Mouse (Mus musculus): Measurements from ENCODE around the gene Rhbdf2. TPM values are rescaled to one million over a fixed set of nuclear protein-coding genes. Genes with fewer than 3 reads are reported as not detected.
A peak's percentile ranks its signal among the peaks of the same experiment; 100 is the strongest.

The Rhbdf2 gene
- total and polyA plus RNA-seq, 3 experiments = 6.4 to 13.7 TPM; not detected in 1

GRCm38 (mm10) chr11:116672595-116672994 lies 45.8 kb upstream of the Rhbdf2 start (continued):
- TF ChIP-seq MXI1 (IDR thresholded peaks at IDR 0.05; ENCODE audit: low read depth, low read length) (peak; percentile 50; the same call in 1 of the 2 replicates), CHD2 (IDR thresholded peaks at IDR 0.05; ENCODE audit: low read length) (no peak), TBP (IDR thresholded peaks at IDR 0.05; ENCODE audit: low read depth, low read length) (peak; percentile 66), CTCF (IDR thresholded peaks at IDR 0.05 in 2 of 3, conservative IDR thresholded peaks at IDR 0.05 in 1 of 3; ENCODE audit: control insufficient read depth in 1 of 3, insufficient read depth in 1 of 3, low read depth in 2 of 3, low read length in 3 of 3, poor library complexity in 1 of 3, severe bottlenecking in 1 of 3) (no peak), CHD1 (IDR thresholded peaks at IDR 0.05; ENCODE audit: low read depth, low read length) (no peak; the same call in 1 of the 2 replicates), MAFK (IDR thresholded peaks at IDR 0.05; ENCODE audit: borderline replicate concordance, low read depth, low read length) (no peak), SMC3 (IDR thresholded peaks at IDR 0.05; ENCODE audit: low read depth, low read length) (no peak), ZKSCAN1 (IDR thresholded peaks at IDR 0.05; ENCODE audit: low read depth, low read length) (no peak), BHLHE40 (IDR thresholded peaks at IDR 0.05; ENCODE audit: borderline replicate concordance, low read depth, low read length) (no peak), GATA1 (IDR thresholded peaks at IDR 0.05; ENCODE audit: low read depth, low read length) (no peak), ETS1 (IDR thresholded peaks at IDR 0.05; ENCODE audit: low read depth, low read length) (no peak), RAD21 (IDR thresholded peaks at IDR 0.05; ENCODE audit: low read depth, low read length) (no peak), TCF12 (IDR thresholded peaks at IDR 0.05; ENCODE audit: low read depth, low read length) (no peak), KAT2A (conservative IDR thresholded peaks at IDR 0.05; ENCODE audit: low read depth, low read length) (no peak), E2F4 (IDR thresholded peaks at IDR 0.05; ENCODE audit: borderline replicate concordance, low read depth, low read length) (no peak)

- peak overlapping the region; percentile 80 for H3K27ac ChIP-seq (ENCODE audit: control insufficient read depth, low read depth, low read length)
- peaks cover 35% of the 10 kb centered on the region for H3K79me2 ChIP-seq (ENCODE audit: control insufficient read depth, insufficient read depth, low read length, poor library complexity)
- peak; percentile 53 for DNase-seq (ENCODE audit: low read depth, low spot score)
- H3K4me1 ChIP-seq (ENCODE audit: control insufficient read depth in 1 of 2, insufficient read depth in 2 of 2, low read length in 2 of 2) = peaks cover 2 to 27% of the 10 kb centered on the region in 2 experiments
- TF ChIP-seq E2F4 (IDR thresholded peaks at IDR 0.05; ENCODE audit: borderline replicate concordance, low read depth, low read length) (no peak; the same call in 1 of the 2 replicates), TBP (IDR thresholded peaks at IDR 0.05; ENCODE audit: low read depth, low read length) (no peak), SIN3A (IDR thresholded peaks at IDR 0.05; ENCODE audit: low read length) (peak; percentile 94), MYC (IDR thresholded peaks at IDR 0.05; ENCODE audit: low read depth, low read length) (peak; percentile 87), POLR2A (IDR thresholded peaks at IDR 0.05; ENCODE audit: control insufficient read depth in 1 of 2, insufficient read depth in 1 of 2, low read depth in 1 of 2, low read length in 2 of 2, poor library complexity in 1 of 2) (peak in 1 of 2 experiments; percentile 64; a peak in 2 of 4 replicates), EP300 (IDR thresholded peaks at IDR 0.05; ENCODE audit: low read depth in 1 of 2, low read length in 2 of 2) (no peak), MEF2A (IDR thresholded peaks at IDR 0.05; ENCODE audit: extremely low read depth, insufficient replicate concordance, low read depth, low read length, poor library complexity, severe bottlenecking) (no peak), GABPA (IDR thresholded peaks at IDR 0.05; ENCODE audit: low read depth, low read length) (no peak), ZMIZ1 (IDR thresholded peaks at IDR 0.05; ENCODE audit: low read depth, low read length) (0 out of 2 replicates have a peak, but pooled peaks have one; percentile 41), CHD1 (IDR thresholded peaks at IDR 0.05; ENCODE audit: low read depth, low read length) (peak; percentile 98; the same call in 1 of the 2 replicates), MAX (IDR thresholded peaks at IDR 0.05; ENCODE audit: low read length) (peak; percentile 98), CHD2 (IDR thresholded peaks at IDR 0.05; ENCODE audit: low read length) (no peak), UBTF (IDR thresholded peaks at IDR 0.05; ENCODE audit: borderline replicate concordance, insufficient read depth, low read depth, low read length) (no peak), HCFC1 (IDR thresholded peaks at IDR 0.05; ENCODE audit: low read depth, low read length) (no peak), POLR2AphosphoS2 (IDR thresholded peaks at IDR 0.05; ENCODE audit: low read length) (peak; percentile 97), BHLHE40 (IDR thresholded peaks at IDR 0.05; ENCODE audit: borderline replicate concordance, low read depth, low read length) (no peak), ELF1 (IDR thresholded peaks at IDR 0.05; ENCODE audit: low read depth, low read length) (no peak), MXI1 (IDR thresholded peaks at IDR 0.05; ENCODE audit: low read depth, low read length) (peak; percentile 93), USF2 (IDR thresholded peaks at IDR 0.05; ENCODE audit: borderline replicate concordance in 1 of 2, insufficient read depth in 1 of 2, low read depth in 1 of 2, low read length in 2 of 2) (no peak), POLR2AphosphoS5 (IDR thresholded peaks at IDR 0.05; ENCODE audit: borderline replicate concordance, low read depth, low read length) (no peak; the same call in 1 of the 2 replicates), ZC3H11A (IDR thresholded peaks at IDR 0.05; ENCODE audit: low read depth, low read length) (no peak), RCOR1 (IDR thresholded peaks at IDR 0.05; ENCODE audit: low read depth, low read length) (no peak)
- no peaks in the 10 kb centered on the region for H3K9me3 ChIP-seq (replicated peaks; ENCODE audit: insufficient read depth, low read length)
- H3K27me3 ChIP-seq (ENCODE audit: control insufficient read depth in 1 of 2, insufficient read depth in 2 of 2, low read length in 2 of 2) = no peaks in the 10 kb centered on the region
- peaks cover 11 to 38% of the 10 kb centered on the region in 2 experiments for H3K36me3 ChIP-seq (ENCODE audit: control insufficient read depth in 1 of 2, insufficient read depth in 2 of 2, low read length in 2 of 2)
- peak overlapping the region; percentile 87 for H3K9ac ChIP-seq (ENCODE audit: control insufficient read depth, low read depth, low read length, poor library complexity, severe bottlenecking)
- peak overlapping the region; percentile 30 to 84 for H3K4me3 ChIP-seq (ENCODE audit: control insufficient read depth in 1 of 2, insufficient read depth in 1 of 2, low read depth in 2 of 2, low read length in 2 of 2)
Measured at GRCm38 (mm10) chr11:116671845-116672434, 45.1 kb upstream of the Rhbdf2 start.
